Mouse (Mus musculus): ENCODE measurements around the gene Cacna1c.

DNA sequence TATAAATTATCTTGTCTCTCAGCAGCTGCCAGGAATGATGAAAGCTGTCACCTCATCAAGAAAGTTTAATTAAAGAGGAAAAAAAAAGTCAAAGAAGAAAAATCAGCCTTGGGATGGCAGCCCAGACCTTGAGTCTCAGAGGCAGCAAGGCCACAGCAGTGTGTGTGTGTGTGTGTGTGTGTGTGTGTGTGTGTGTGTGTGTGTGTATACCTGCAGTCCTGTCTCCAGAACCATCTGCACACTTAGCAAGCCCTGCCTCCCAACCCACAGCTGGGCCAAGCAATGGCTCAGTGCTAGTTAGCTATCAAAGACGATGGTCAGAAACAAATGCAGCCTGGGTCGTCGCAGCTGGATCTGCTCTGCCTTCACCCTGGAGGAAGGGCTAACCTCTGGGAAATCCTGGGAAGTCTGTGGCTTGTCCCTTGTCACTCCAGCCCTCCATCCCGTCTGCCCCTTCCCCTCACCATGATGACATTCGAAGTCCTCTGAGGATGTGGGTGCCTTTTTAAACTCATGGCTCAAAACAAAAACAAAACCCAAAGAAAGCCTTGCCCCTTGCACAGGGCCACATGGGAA, 378.2 kb downstream of the Cacna1c start:
- TF ChIP-seq EP300 (IDR thresholded peaks at IDR 0.05), result peak; percentile 61
- TF ChIP-seq CTCF (IDR thresholded peaks at IDR 0.05), result no peak

Measured in lung, postnatal 0 days (tissue).